Mouse (Mus musculus) C3H10T1/2 (cell line): ENCODE data around the gene Lipm. TPM values are rescaled to one million over a fixed set of nuclear protein-coding genes. Genes with fewer than 3 reads are reported as not detected.

ENCODE experiments used
- polyA plus RNA-seq, 2 experiments: library from polyadenylated mRNA; unstranded; fragments of >200 nt; fragmentation: generic; extraction: Trizol; gene quantifications; one replicate each; pipeline ENCODE4 v1.2.1; 2012; ENCODE audit warnings: missing spikeins in 2 of 2

Lipm gene
- not detected for polyA plus RNA-seq

DNA sequence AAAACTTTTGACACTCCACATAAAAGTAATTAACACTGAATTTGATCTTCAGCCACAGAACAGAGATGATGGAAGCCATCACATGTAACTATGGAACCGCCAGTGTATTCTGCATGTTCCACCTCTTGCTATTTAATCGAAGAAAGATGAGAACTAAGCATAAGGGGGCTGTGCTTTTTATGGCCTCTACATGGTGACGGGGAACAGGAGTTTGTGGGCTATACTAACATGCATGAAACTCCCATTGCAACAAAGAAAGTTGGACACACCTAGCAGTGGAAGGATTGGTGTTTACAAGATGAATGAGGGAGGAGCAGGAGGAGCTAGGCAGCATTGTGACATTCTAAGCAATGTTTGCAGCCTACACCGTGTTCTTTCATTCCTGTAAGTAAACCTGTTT is at the start of gene Lipm:
TSS of gene Lipm (plus strand) at position 301 of the 400 bp plus-strand sequence.

DNA sequence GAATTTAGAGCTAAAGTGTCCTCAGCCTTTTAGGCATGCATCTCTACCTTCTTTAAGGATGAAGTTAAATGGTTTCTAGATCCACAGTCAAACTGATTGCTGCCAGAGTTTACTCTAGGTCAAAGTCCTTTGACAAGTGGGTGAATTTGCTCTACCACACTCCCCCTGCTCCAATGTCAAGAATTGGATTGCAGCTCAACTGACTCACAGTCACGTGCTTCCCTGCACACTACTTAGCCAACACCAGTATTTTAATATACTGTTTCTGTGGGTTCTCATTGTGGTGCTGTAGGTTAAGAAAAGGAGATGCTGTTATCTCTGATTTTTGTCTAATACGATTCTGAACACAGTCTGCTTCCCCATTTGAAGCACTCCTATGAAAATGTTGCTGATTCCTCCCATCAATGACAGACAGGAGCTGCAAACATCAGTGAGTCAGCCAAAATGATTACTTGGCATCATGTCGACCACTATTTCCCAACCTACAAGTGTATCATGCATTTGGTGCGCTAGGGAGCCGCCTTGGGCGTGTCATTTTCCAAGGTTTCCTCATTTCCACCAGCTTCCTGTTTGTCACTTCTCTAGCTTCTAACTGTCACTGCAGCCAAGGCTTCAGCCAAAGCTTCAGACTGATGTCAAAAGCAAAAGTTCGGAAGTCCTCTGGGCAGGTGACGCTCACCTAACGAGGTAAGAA is 33.8 kb upstream of the Lipm start, which contains the start of gene Lipn:
TSS of gene Lipn (plus strand) at position 580 of the 694 bp plus-strand sequence.

DNA sequence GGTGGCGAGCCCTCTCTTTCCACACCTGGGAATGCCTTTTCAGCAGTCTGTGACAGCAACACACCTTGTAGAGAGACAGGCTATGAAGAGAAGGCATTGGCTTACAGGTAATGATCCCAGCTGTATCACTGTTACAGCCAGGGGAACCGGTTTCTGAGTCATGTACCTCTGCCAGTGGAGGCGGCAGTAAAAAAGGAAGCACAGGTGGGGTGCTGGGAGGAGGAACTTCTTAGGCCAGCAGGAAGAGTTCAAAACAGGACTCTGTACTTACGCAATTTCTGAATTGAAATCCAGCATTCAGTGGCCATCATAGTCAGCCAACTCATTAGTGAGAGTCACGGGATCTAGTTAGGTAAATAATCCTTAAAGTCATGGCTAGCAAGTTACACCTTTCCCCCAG is 65.2 kb downstream of the Lipm start, which contains the start of gene Ankrd22:
TSS of gene Ankrd22 (minus strand) at position 163 of the 400 bp plus-strand sequence.

Other genes with a start within 250 kb of the Lipm start
- gene Lipf, start 139.7 kb upstream of the Lipm start, polyA plus RNA-seq: not detected
- gene Lipk, start 92.6 kb upstream of the Lipm start, polyA plus RNA-seq: not detected
- gene Lipn, start 33.6 kb upstream of the Lipm start, polyA plus RNA-seq: not detected
- not detected for gene Ankrd22, start 65.1 kb downstream of the Lipm start, polyA plus RNA-seq
- 10 to 100 TPM in 1 of 2 experiments, 1 to 10 TPM in 1; 3.1 to 15.1 TPM for gene Stambpl1, start 91.3 kb downstream of the Lipm start, polyA plus RNA-seq
- gene Acta2, start 154.7 kb downstream of the Lipm start, polyA plus RNA-seq: 100 to 1,000 TPM; 163 to 208 TPM
- 10 to 100 TPM in 1 of 2 experiments, under 1 TPM in 1; 0.96 to 12.4 TPM for gene Fas, start 189.7 kb downstream of the Lipm start, polyA plus RNA-seq